27 mouse cellular contexts compared by ENCODE assay signal in genomic region chr2:131030998-131031397, GRCm38 (mm10). TPM values are rescaled to one million over a fixed set of nuclear protein-coding genes. Genes with fewer than 3 reads are reported as not detected.
"Had no signal": no experiment of that assay in that cellular context is flagged by ENCODE, and none has a peak within 500 bp of the region (broad histone marks: within the 10 kb centered on the region; RNA-seq: fewer than 3 reads in every experiment).

No protein-coding gene starts in this region.

- H3K4me3 ChIP-seq: gastrocnemius, adult 2 months; heart, embryonic 10.5 days; heart, embryonic 13.5 days; heart, embryonic 15.5 days; hindbrain, embryonic 13.5 days; hindbrain, embryonic 15.5 days; kidney, embryonic 15.5 days; limb, embryonic 13.5 days; limb, embryonic 15.5 days had no signal

- H3K9me3 ChIP-seq: heart, embryonic 10.5 days; hindbrain, embryonic 15.5 days; kidney, embryonic 15.5 days; limb, embryonic 15.5 days had no signal

- DNase-seq: gastrocnemius, adult 2 months; gastrocnemius, postnatal 10 days; gastrocnemius, postnatal 25 days; heart, adult 18-20 months; heart, postnatal 14 days; heart, postnatal 36 days; kidney, adult 11 months; kidney, adult 2 months; kidney, adult 9 months; kidney, postnatal 14 days; kidney, postnatal 36 days; layer of hippocampus, adult 9-11 months; layer of hippocampus, postnatal 36 days; left cerebral cortex, postnatal 4 days had no signal

- H3K27me3 ChIP-seq: hindbrain, embryonic 13.5 days; hindbrain, embryonic 15.5 days; kidney, embryonic 15.5 days; limb, embryonic 13.5 days; limb, embryonic 15.5 days had no signal

- H3K27ac ChIP-seq: gastrocnemius, adult 2 months; heart, embryonic 10.5 days; heart, embryonic 13.5 days; heart, embryonic 15.5 days; hindbrain, embryonic 13.5 days; hindbrain, embryonic 15.5 days; hindbrain, postnatal 0 days; kidney, embryonic 15.5 days; kidney, postnatal 0 days; limb, embryonic 13.5 days; limb, embryonic 15.5 days had no signal

- ATAC-seq: hindbrain, postnatal 0 days; intestine, embryonic 16.5 days had no signal

- H3K4me2 ChIP-seq: heart, embryonic 13.5 days; heart, embryonic 15.5 days; hindbrain, embryonic 13.5 days; hindbrain, embryonic 15.5 days; kidney, embryonic 15.5 days; limb, embryonic 13.5 days; limb, embryonic 15.5 days had no signal

- H3K4me1 ChIP-seq: hindbrain, embryonic 13.5 days; hindbrain, embryonic 15.5 days; limb, embryonic 13.5 days had no signal

- H3K9ac ChIP-seq: heart, embryonic 13.5 days; heart, embryonic 15.5 days; hindbrain, embryonic 13.5 days; hindbrain, embryonic 15.5 days; kidney, embryonic 15.5 days; limb, embryonic 13.5 days; limb, embryonic 15.5 days had no signal

RNA-seq across cellular contexts. Expression of gene Gfra4, which starts 11.9 kb away (rescaled TPM):
- total RNA-seq: granulocyte monocyte progenitor cell, adult 5-6 weeks; hematopoietic stem cell, adult 5-6 weeks had no signal

RNA-seq across cellular contexts. Expression of gene Adam33, which starts 32.6 kb away (rescaled TPM):
- total RNA-seq: hematopoietic stem cell, adult 5-6 weeks had no signal

RNA-seq across cellular contexts. Expression of gene Siglec1, which starts 55.6 kb away (rescaled TPM):
- total RNA-seq: granulocyte monocyte progenitor cell, adult 5-6 weeks; hematopoietic stem cell, adult 5-6 weeks had no signal
